Mouse (Mus musculus): ENCODE measurements around the gene Cacfd1.

DNA sequence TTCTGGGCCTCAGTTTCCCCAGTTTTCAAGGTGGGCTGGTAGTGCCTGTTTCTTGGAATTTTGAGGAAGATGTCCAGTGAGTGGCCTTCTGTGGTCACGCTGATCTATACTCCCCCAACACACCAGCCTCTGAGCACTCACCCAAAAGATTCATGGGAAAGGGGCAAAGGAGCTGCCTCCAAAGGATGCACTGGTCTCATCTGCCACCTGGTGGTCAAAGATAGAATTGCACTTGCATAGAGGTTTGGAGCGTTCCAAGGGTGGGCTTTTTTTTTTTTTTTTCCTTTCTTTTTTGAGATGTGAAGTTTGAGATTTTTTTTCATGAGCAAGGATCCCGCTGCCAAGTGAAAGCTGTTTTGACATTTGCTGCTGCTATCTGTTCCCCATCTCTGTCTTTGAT is 28.9 kb downstream of the Cacfd1 start:
- TF ChIP-seq CTCF (IDR thresholded peaks at IDR 0.05; ENCODE audit: borderline replicate concordance, insufficient read depth, low read depth, low read length) = peak; percentile 94
- no peak for TF ChIP-seq POLR2A (IDR thresholded peaks at IDR 0.05; ENCODE audit: borderline replicate concordance, insufficient read depth, low read length)
